Mouse (Mus musculus) left cerebral cortex, postnatal 4 days (tissue): Measurements from ENCODE around the gene Nxf2. TPM values are rescaled to one million over a fixed set of nuclear protein-coding genes. Genes with fewer than 3 reads are reported as not detected.
"Not testable (repeated sequence)": the region's sequence is repeated elsewhere in the genome, so short reads cannot be mapped to it uniquely, and the experiment has no call there.

Source experiments
- DNase-seq: peaks from one replicate; pipeline ENCODE4 v3.0.0-alpha.2; 2022
- intact Hi-C: fragments of 180-260 bp; cut with DNase I; formaldehyde crosslinking; loops from one replicate; pipeline ENCODE4 v1.15.1; 2025
- total RNA-seq, 2 experiments: library from RNA; stranded (reverse); gene quantifications; 2 replicates each; pipeline ENCODE4 v1.2.3; 2021

Nxf2 gene
- total RNA-seq, result under 1 TPM; 0.14 to 0.20 TPM

DNA sequence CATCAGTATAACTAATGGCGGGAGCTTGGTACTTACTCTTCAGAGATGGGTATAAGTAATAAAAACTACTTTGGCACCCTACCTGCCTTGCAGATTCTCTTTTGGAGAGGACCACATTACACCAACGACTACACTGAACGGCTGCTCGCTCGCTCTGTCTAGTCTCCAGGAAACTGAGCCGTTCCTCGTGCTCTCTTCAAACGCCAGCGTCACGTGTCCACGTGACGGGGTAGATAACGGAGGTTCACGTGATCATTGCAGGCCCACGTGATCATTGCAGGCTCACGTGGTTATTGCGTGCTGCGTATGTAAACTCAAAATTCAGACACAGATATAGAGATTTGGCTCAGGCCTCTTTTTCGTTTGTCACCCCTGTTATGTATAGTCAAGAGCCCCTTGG is at the start of gene Nxf2:
Gene Nxf2, minus strand, starts transcription at position 209 of the 400 bp plus-strand sequence.
- intact Hi-C loops, result no loop called here

DNA sequence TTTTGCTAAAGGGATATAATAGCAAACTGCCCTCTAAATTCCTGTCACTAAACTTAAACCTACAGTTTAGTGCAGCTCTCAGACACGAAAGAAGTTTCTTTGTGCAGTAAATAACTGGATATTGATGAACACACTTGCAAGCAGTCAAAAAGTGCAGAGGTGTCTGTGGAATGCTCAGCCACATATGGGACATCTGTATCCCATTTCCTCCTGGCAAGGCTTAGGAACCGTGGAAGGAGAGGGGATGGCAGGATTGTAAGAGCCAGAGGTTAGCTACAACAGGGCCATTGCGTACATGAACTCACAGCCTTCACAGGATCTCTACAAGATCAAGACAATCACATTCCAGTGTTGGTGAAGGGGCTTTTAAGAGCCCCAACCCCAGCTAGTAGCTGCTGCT is 46.8 kb upstream of the Nxf2 start:
- no peak for DNase-seq
- intact Hi-C loops, result no loop called here

More for the DNA sequence above, at the start of gene Nxf2:
- no peak for DNase-seq

GRCm38 (mm10) chrX:135009471-135009815 is 44.9 kb upstream of the Nxf2 start:
- no peak for DNase-seq
- intact Hi-C loops, result no loop called here

DNA sequence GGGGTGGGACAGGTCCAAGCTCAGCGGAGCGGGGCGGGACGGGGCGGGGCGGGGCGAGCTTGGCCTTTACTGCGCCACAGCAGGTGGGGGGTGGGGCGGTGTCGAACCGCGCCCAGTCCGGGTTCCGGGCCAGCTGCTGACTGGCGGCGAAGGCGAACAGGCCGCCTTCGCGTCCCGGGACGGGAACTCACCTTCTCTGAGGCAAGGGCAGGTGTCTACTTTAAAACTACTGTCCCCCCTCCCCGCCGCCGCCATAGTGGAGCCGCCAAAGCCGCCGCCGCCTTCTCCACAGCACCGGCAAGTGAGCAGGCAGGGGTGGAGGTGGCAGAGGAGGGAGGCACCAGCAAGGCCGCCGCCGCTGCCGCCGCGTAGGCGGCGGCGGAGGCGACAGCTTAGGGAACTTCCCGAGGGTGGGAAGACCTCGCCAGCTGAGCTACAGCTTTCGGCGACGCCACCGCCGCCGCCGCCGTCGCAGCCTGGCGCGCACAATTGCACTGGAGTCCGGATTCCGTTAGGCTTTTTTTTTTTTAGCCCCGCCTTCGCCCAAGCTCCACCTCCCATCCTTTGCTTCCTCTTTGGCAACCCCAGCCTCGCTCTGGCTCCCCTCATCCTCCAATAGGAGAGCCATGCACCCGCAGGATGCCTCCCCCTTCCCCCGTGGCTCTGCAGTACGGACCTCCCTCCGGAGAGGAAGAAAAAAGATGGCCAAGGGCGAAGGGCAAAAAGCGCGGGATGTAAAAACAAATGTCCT is 44.3 kb upstream of the Nxf2 start, which contains the start of gene Zmat1:
Gene Zmat1, minus strand, starts transcription at position 490 of the 751 bp plus-strand sequence.
- intact Hi-C loops, result no loop called here
- peak; percentile 90 for DNase-seq

- intact Hi-C loops, result no loop called here
Observed at GRCm38 (mm10) chrX:135008021-135008420, 43.5 kb upstream of the Nxf2 start.

GRCm38 (mm10) chrX:134963305-134964094 is 1.1 kb downstream of the Nxf2 start:
- DNase-seq, result peak; percentile 74
- intact Hi-C loops, result no loop called here

More at GRCm38 (mm10) chrX:135008021-135008420, 43.5 kb upstream of the Nxf2 start:
- no peak for DNase-seq

- DNase-seq, result peak; percentile 22
- intact Hi-C loops, result no loop called here
Observed at GRCm38 (mm10) chrX:134930361-134930760, 34.2 kb downstream of the Nxf2 start.

DNA sequence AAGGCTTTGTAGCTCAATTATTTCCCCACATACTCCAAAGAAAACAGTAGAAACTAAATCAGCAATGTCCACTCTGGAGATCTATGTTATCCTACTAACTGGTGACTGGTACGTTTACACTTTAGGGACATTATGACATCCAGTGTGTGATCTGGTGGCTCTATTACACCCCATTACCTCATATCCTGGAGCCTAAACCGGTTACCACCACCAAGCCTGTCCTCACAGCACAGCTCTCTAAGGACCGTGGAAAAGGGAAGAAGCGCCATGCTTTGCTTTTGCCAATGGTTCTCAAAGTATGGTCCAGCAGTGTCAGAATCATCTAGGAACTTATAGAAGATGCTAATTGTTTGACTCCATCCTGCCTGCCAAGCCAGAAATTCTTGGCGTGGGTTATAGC is 34.6 kb downstream of the Nxf2 start:
- peak; percentile 6 for DNase-seq
- intact Hi-C loops, result no loop called here

DNA sequence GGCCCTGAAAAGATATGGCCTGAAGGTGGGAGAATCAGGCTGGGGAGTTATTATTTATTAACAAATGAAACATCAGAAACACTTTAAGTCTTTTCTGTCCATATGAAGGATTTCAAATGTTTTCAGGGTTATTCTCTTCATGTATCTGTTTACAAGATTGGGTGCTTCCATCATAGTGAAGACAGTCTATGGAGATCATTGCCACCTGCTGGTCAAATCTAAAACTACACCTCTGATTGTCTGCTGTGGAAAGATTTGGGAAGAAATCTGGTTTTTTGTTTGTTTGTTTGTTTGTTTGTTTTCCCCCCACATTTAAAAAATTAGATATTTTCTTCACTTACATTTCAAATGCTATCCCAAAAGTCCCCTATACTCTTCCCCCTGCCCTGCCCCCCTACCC is 39.5 kb downstream of the Nxf2 start:
- intact Hi-C loops, result no loop called here
- DNase-seq, result peak; percentile 22

- intact Hi-C loops, result loop anchor here (5.0 kb wide), 1 partner anchor 187 kb away; no protein-coding TSS in a partner anchor
- peak; percentile 31 for DNase-seq
Observed at GRCm38 (mm10) chrX:134923675-134924424, 40.7 kb downstream of the Nxf2 start.

DNA sequence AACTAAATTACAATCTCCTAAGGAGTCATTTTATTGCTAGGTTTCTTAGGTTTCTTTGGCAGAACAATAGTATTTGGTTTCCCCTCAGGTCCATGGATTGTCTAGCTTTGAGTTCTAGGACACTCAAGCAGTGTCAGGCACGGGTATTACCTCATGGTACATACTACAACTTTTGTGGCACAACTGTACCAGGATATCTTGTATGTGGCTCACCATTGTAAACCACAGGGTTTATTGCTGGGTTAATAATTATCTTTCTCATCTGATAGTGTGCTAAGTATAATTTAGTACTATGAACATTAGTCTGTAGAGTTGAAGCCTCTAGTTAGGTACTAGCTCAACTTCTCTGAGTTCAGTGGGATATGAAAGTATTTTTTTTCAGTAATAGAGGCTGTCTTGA is 45.3 kb downstream of the Nxf2 start:
- intact Hi-C loops, result no loop called here

DNA sequence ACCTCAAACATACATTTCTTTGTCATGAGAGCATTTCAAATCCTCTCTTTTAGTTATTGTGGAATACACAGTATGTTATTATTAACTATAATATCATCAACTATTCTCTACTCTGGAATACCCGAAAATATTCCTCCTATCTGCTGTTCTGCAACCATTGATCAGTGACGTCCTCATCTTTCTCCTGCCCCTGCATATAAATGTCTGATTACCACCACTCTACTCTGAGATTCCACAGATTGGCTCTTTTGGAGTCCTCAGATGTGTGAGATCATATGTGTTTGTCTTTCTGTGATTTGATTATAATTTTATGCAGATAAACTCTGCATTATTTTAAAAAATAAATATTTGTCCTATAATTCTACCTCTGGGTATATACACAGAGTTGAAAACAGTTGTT is 48.8 kb downstream of the Nxf2 start:
- intact Hi-C loops, result no loop called here
- DNase-seq, result no peak

More for the DNA sequence above, 45.3 kb downstream of the Nxf2 start:
- DNase-seq, result no peak

DNA sequence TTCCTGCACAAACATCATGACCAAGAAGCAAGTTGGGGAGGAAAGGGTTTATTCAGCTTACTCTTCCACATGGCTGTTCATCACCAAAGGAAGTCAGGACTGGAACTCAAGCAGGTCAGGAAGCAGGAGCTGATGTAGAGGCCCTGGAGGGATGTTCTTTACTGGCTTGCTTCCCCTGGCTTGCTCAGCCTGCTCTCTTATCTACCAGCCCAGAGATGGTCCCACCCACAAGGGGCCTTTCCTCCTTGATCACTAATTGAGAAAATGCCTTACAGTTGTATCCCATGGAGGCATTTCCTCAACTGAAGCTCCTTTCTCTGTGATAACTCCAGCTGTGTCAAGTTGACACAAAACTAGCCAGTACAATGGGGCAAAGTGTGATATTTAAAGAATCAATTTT is 49.2 kb downstream of the Nxf2 start:
- DNase-seq, intact Hi-C loops: not testable (repeated sequence)

- intact Hi-C loops, result loop anchor here (5.0 kb wide), 2 partner anchors 168 to 308 kb away; no protein-coding TSS in a partner anchor
- DNase-seq, result no peak
Observed at GRCm38 (mm10) chrX:134914851-134915250, 49.7 kb downstream of the Nxf2 start.

GRCm38 (mm10) chrX:134913234-134913936 is 51.2 kb downstream of the Nxf2 start:
- DNase-seq, result no peak
- intact Hi-C loops, result loop anchor here (5.0 kb wide), 2 partner anchors 166 to 306 kb away; no protein-coding TSS in a partner anchor

DNA sequence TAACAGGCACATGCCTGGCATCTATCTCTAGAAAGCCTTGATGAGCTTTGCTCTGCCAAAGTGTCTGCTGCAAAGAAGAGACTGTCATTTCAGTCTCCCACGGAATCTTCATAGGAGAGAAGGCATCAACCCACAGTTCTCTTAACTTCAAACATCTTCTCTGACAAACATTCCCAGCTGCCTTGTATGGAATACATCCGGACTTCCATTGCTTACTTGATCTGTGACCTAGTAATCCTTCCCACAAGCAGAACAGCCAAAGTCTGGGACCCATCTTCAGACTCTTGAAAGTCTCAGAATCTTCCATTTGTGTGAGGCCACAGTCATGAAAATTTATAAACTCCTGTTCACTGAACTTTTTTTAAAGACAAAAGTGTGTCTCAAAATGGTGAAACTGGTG is 51.7 kb downstream of the Nxf2 start:
- no peak for DNase-seq
- intact Hi-C loops, result loop anchor here (5.0 kb wide), 2 partner anchors 166 to 306 kb away; no protein-coding TSS in a partner anchor

DNA sequence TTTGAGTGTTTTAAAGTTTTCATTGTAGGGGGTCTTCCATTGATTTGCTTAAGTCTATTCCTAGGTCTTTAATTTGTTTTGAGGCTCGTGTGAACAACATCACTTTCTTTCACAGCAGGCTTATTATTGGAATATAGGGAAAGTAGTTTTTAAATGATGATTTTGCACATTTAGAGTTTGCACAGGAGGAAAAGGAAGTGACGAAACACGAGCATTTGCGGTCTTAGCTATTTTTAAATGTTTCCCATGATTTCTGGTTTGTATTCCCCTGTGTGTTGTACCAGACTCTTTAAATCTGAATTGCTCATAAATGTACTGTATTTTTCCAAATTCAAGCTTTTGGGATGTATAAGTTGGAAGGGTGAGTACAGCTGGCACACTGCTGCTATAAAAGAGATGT is 54.2 kb downstream of the Nxf2 start:
- DNase-seq, result no peak
- intact Hi-C loops, result loop anchor here (5.0 kb wide), 2 partner anchors 163 to 303 kb away; no protein-coding TSS in a partner anchor
